Mouse (Mus musculus) cerebellum, postnatal 14 days (tissue): ENCODE measurements around the gene Afdn.
A peak's percentile ranks its signal among the peaks of the same experiment; 100 is the strongest.

Experiments used
- DNase-seq, 2 experiments: peaks; one replicate each; pipeline ENCODE4 v3.0.0; 2021; ENCODE audit warnings: mixed read lengths in 2 of 2

Afdn gene

GRCm38 (mm10) chr17:13759853-13760627 is at the start of gene Afdn:
TSS of gene Afdn (plus strand) at chr17:13760539.
- peak; percentile 89 to 91 for DNase-seq

- DNase-seq, result peak; percentile 55 to 67
Measured at GRCm38 (mm10) chr17:13711173-13711572, 49.2 kb upstream of the Afdn start.

- no peak for DNase-seq
Measured at GRCm38 (mm10) chr17:13712116-13712515, 48.2 kb upstream of the Afdn start.

GRCm38 (mm10) chr17:13712518-13712917 is 47.8 kb upstream of the Afdn start:
- DNase-seq, result no peak

GRCm38 (mm10) chr17:13714128-13714527 is 46.2 kb upstream of the Afdn start:
- DNase-seq, result no peak

- DNase-seq, result no peak
Measured at GRCm38 (mm10) chr17:13714654-13715053, 45.7 kb upstream of the Afdn start.

GRCm38 (mm10) chr17:13715511-13715910 is 44.8 kb upstream of the Afdn start:
- DNase-seq, result no peak

GRCm38 (mm10) chr17:13716336-13716735 is 44.0 kb upstream of the Afdn start:
- no peak for DNase-seq

- DNase-seq, result no peak
Measured at GRCm38 (mm10) chr17:13717428-13717827, 42.9 kb upstream of the Afdn start.

- no peak for DNase-seq
Measured at GRCm38 (mm10) chr17:13720187-13720586, 40.2 kb upstream of the Afdn start.

- DNase-seq, result no peak
Measured at GRCm38 (mm10) chr17:13721372-13721771, 39.0 kb upstream of the Afdn start.

- DNase-seq, result no peak
Measured at GRCm38 (mm10) chr17:13722434-13722833, 37.9 kb upstream of the Afdn start.

- peak in 1 of 2 experiments; percentile 16 for DNase-seq
Measured at GRCm38 (mm10) chr17:13725004-13725550, 35.3 kb upstream of the Afdn start.

- no peak for DNase-seq
Measured at GRCm38 (mm10) chr17:13726832-13727355, 33.4 kb upstream of the Afdn start.

GRCm38 (mm10) chr17:13730980-13731726 is 29.2 kb upstream of the Afdn start:
- peak in 1 of 2 experiments; percentile 35 for DNase-seq

- DNase-seq, result peak in 1 of 2 experiments; percentile 16
Measured at GRCm38 (mm10) chr17:13731727-13732112, 28.6 kb upstream of the Afdn start.

- no peak for DNase-seq
Measured at GRCm38 (mm10) chr17:13732685-13733084, 27.7 kb upstream of the Afdn start.

- DNase-seq, result no peak
Measured at GRCm38 (mm10) chr17:13733971-13734370, 26.4 kb upstream of the Afdn start.

GRCm38 (mm10) chr17:13735057-13735456 is 25.3 kb upstream of the Afdn start:
- no peak for DNase-seq

- no peak for DNase-seq
Measured at GRCm38 (mm10) chr17:13735803-13736282, 24.5 kb upstream of the Afdn start.

GRCm38 (mm10) chr17:13737336-13737735 is 23.0 kb upstream of the Afdn start:
- peak; percentile 19 to 24 for DNase-seq

- DNase-seq, result no peak
Measured at GRCm38 (mm10) chr17:13738121-13738776, 22.1 kb upstream of the Afdn start.

GRCm38 (mm10) chr17:13738916-13739315 is 21.4 kb upstream of the Afdn start:
- no peak for DNase-seq
